Mouse (Mus musculus) CH12.LX (cell line): Measurements from ENCODE around the gene Ptprg. TPM values are rescaled to one million over a fixed set of nuclear protein-coding genes. Genes with fewer than 3 reads are reported as not detected.

Experiments
- DNase-seq: peaks from one replicate; pipeline ENCODE4 v3.0.0-alpha.2; 2013; ENCODE audit errors: extremely low read depth
- H3K27ac ChIP-seq: 2 replicates; pipeline ENCODE4 v1.5.1; 2012; ENCODE audit warnings: low read depth, mild to moderate bottlenecking, control low read depth, moderate library complexity; ENCODE audit not compliant: insufficient read depth
- H3K27me3 ChIP-seq: replicated peaks from 2 replicates; pipeline ENCODE3; 2012; ENCODE audit warnings: inconsistent platforms
- H3K36me3 ChIP-seq, 2 experiments: replicated peaks in 1 of 2; 2 replicates each; pipeline versions ENCODE3 to v1.6.1; 2012; ENCODE audit warnings: inconsistent platforms in 1 of 2, low read length in 1 of 2, mild to moderate bottlenecking in 1 of 2, mixed read lengths in 1 of 2, moderate library complexity in 1 of 2; ENCODE audit not compliant: control insufficient read depth in 1 of 2, insufficient read depth in 1 of 2
- H3K4me1 ChIP-seq, 2 experiments: 2 replicates each; pipeline ENCODE4 v1.6.1; 2012; ENCODE audit warnings: inconsistent platforms in 1 of 2, moderate library complexity in 1 of 2; ENCODE audit not compliant: insufficient read depth in 2 of 2, control insufficient read depth in 1 of 2
- H3K4me2 ChIP-seq: 2 replicates; pipeline ENCODE4 v1.6.1; 2012; ENCODE audit warnings: low read depth, mild to moderate bottlenecking, control low read depth; ENCODE audit not compliant: poor library complexity, insufficient read depth, severe bottlenecking
- H3K4me3 ChIP-seq, 3 experiments: fragments of 150-350 bp in 1 of 3; sonication (generic) in 1 of 3; replicated peaks in 1 of 3; 2 replicates each; pipeline versions ENCODE3 to v1.5.1; 2011 to 2012; ENCODE audit warnings: low read depth in 2 of 3, low read length in 2 of 3, mild to moderate bottlenecking in 2 of 3, moderate library complexity in 2 of 3, control low read depth in 1 of 3, improper control_type of control experiment in 1 of 3, inconsistent platforms in 1 of 3, mixed read lengths in 1 of 3; ENCODE audit not compliant: poor library complexity in 1 of 3
- H3K79me2 ChIP-seq: replicated peaks from 2 replicates; pipeline ENCODE4 v1.6.1; 2012; ENCODE audit warnings: mild to moderate bottlenecking, moderate library complexity; ENCODE audit not compliant: control insufficient read depth, poor library complexity, insufficient read depth, severe bottlenecking; ENCODE audit errors: extremely low read depth
- H3K9ac ChIP-seq: 2 replicates; pipeline ENCODE4 v1.6.1; 2012; ENCODE audit warnings: low read depth, mild to moderate bottlenecking, control low read depth, moderate library complexity; ENCODE audit not compliant: insufficient read depth
- H3K9me3 ChIP-seq: replicated peaks from 2 replicates; pipeline ENCODE3; 2012; ENCODE audit warnings: low read length, inconsistent platforms, mixed read lengths
- BHLHE40 ChIP-seq: IDR thresholded peaks from 2 replicates; pipeline ENCODE4 v1.6.1; 2011; ENCODE audit warnings: mild to moderate bottlenecking, low read depth, low read length, improper control_type of control experiment
- CHD1 ChIP-seq: IDR thresholded peaks from 2 replicates; pipeline ENCODE4 v1.6.1; 2012; ENCODE audit warnings: low read depth, low read length, improper control_type of control experiment, inconsistent platforms
- CHD2 ChIP-seq: IDR thresholded peaks from 2 replicates; pipeline ENCODE4 v1.6.1; 2011; ENCODE audit warnings: low read length, improper control_type of control experiment
- CTCF ChIP-seq, 2 experiments: IDR thresholded peaks in 1 of 2; conservative IDR thresholded peaks in 1 of 2; 2 replicates each; pipeline ENCODE4 v1.5.1; 2011 to 2012; ENCODE audit warnings: low read depth in 2 of 2, low read length in 2 of 2, improper control_type of control experiment in 1 of 2, inconsistent platforms in 1 of 2, mild to moderate bottlenecking in 1 of 2, moderate library complexity in 1 of 2
- ELF1 ChIP-seq: IDR thresholded peaks from 2 replicates; pipeline ENCODE4 v1.6.1; 2014; ENCODE audit warnings: low read depth, mild to moderate bottlenecking, inconsistent platforms, low read length, improper control_type of control experiment
- EP300 ChIP-seq: IDR thresholded peaks from 2 replicates; pipeline ENCODE4 v1.6.1; 2011; ENCODE audit warnings: low read length, improper control_type of control experiment
- GABPA ChIP-seq: IDR thresholded peaks from 2 replicates; pipeline ENCODE4 v1.6.1; 2012; ENCODE audit warnings: low read depth, low read length, improper control_type of control experiment, inconsistent platforms; ENCODE audit not compliant: insufficient replicate concordance
- JUND ChIP-seq: conservative IDR thresholded peaks from 2 replicates; pipeline ENCODE4 v1.6.1; 2011; ENCODE audit warnings: low read depth, low read length, improper control_type of control experiment
- KAT2A ChIP-seq: IDR thresholded peaks from 2 replicates; pipeline ENCODE4 v1.6.1; 2012; ENCODE audit warnings: low read length, improper control_type of control experiment, inconsistent platforms; ENCODE audit not compliant: insufficient replicate concordance
- MAX ChIP-seq: IDR thresholded peaks from 2 replicates; pipeline ENCODE4 v1.6.1; 2011; ENCODE audit warnings: low read length, improper control_type of control experiment
- MEF2A ChIP-seq: IDR thresholded peaks from 2 replicates; pipeline ENCODE4 v1.6.1; 2014; ENCODE audit warnings: low read depth, mild to moderate bottlenecking, inconsistent platforms, low read length, improper control_type of control experiment, borderline replicate concordance
- MXI1 ChIP-seq: IDR thresholded peaks from 2 replicates; pipeline ENCODE4 v1.6.1; 2011; ENCODE audit warnings: mild to moderate bottlenecking, low read depth, low read length, improper control_type of control experiment
- MYC ChIP-seq: IDR thresholded peaks from 2 replicates; pipeline ENCODE4 v1.6.1; 2011; ENCODE audit warnings: low read depth, mild to moderate bottlenecking, improper control_type of control experiment, low read length
- PAX5 ChIP-seq: IDR thresholded peaks from 2 replicates; pipeline ENCODE4 v1.6.1; 2012; ENCODE audit warnings: low read length, inconsistent platforms, mixed read lengths
- POLR2AphosphoS2 ChIP-seq: IDR thresholded peaks from 2 replicates; pipeline ENCODE4 v1.6.1; 2011; ENCODE audit warnings: low read depth, low read length, improper control_type of control experiment
- RAD21 ChIP-seq: IDR thresholded peaks from 2 replicates; pipeline ENCODE4 v1.6.1; 2011; ENCODE audit warnings: low read depth, mild to moderate bottlenecking, low read length, improper control_type of control experiment, moderate library complexity
- SIN3A ChIP-seq: IDR thresholded peaks from 2 replicates; pipeline ENCODE4 v1.6.1; 2012; ENCODE audit warnings: low read length, improper control_type of control experiment, inconsistent platforms
- SMC3 ChIP-seq: IDR thresholded peaks from 2 replicates; pipeline ENCODE4 v1.6.1; 2011; ENCODE audit warnings: low read depth, low read length, improper control_type of control experiment
- TCF12 ChIP-seq: IDR thresholded peaks from 2 replicates; pipeline ENCODE4 v1.6.1; 2014; ENCODE audit warnings: low read depth, mild to moderate bottlenecking, inconsistent platforms, low read length, improper control_type of control experiment
- USF1 ChIP-seq: IDR thresholded peaks from 2 replicates; pipeline ENCODE4 v1.6.1; 2014; ENCODE audit warnings: low read depth, mild to moderate bottlenecking, inconsistent platforms, low read length, improper control_type of control experiment
- USF2 ChIP-seq: conservative IDR thresholded peaks from 2 replicates; pipeline ENCODE4 v1.6.1; 2011; ENCODE audit warnings: low read depth, low read length, improper control_type of control experiment
- ZC3H11A ChIP-seq: IDR thresholded peaks from 2 replicates; pipeline ENCODE4 v1.6.1; 2012; ENCODE audit warnings: low read depth, mild to moderate bottlenecking, inconsistent platforms, low read length, improper control_type of control experiment
- ZMIZ1 ChIP-seq: IDR thresholded peaks from 2 replicates; pipeline ENCODE4 v1.6.1; 2012; ENCODE audit warnings: low read depth, mild to moderate bottlenecking, inconsistent platforms, low read length, improper control_type of control experiment
- ZNF384 ChIP-seq: IDR thresholded peaks from 2 replicates; pipeline ENCODE4 v1.6.1; 2012; ENCODE audit warnings: low read depth, low read length, improper control_type of control experiment, inconsistent platforms
- dilution Hi-C: fragments of 300-500 bp; cut with MboI; formaldehyde crosslinking; loops from 2 replicates; pipeline ENCODE4 v1.14.3; 2020; ENCODE audit warnings: low sequenced_read_pairs; ENCODE audit not compliant: extremely low pct_unique_long_range_greater_than_20kb, extremely low pct_ligation_motif_present
- in situ Hi-C: fragments of 300-500 bp; cut with MboI; formaldehyde crosslinking; loops from 3 replicates; pipeline ENCODE4 v1.14.3; 2019; ENCODE audit warnings: low sequenced_read_pairs, low pct_ligation_motif_present, low pct_unique_long_range_greater_than_20kb, mixed read lengths
- polyA plus RNA-seq: library from polyadenylated mRNA; unstranded; fragments of >175 nt; gene quantifications from 2 replicates; pipeline ENCODE4 v1.2.1, GENCODE M21; 2012; ENCODE audit warnings: low read depth; ENCODE audit not compliant: insufficient read length
- total RNA-seq, 2 experiments: library from RNA; depleted of rRNA; stranded (reverse); fragments of 300-350 nt in 1 of 2; fragments of >200 nt in 1 of 2; gene quantifications; 2 replicates each; pipeline ENCODE4 v1.2.3; 2012 to 2014

Gene Ptprg
- total and polyA plus RNA-seq, 3 experiments: 0.08 TPM; not detected in 2

DNA sequence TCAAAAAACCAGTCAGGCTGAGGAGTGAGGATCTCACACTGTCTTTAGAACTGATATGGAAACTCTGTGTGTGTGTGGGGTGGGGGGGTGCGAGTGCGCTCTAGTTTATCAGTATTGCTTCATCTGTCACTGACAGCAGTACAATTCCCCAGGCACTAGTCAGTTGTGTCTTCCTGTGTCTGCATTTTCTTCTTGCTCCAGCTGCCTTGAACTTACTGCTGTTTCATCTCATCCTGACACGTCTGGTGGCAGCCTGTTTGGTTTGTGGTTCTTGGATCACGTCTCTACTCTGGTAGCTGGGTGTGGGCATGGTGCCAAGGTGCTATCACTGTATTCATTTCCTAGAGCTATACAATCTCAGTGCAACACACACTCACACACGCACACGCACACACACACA is 64.0 kb downstream of the Ptprg start:
- in situ Hi-C loops: no loop called here
- H3K27me3 ChIP-seq: no peaks in the 10 kb centered on the region
- no peak for TF ChIP-seq USF1
- TF ChIP-seq BHLHE40: no peak
- no peak for TF ChIP-seq ZNF384
- TF ChIP-seq ELF1: no peak
- dilution Hi-C loops: no loop called here
- no peak overlapping the region for H3K4me2 ChIP-seq
- no peak overlapping the region for H3K27ac ChIP-seq
- DNase-seq: no peak
- peaks cover 72% of the 10 kb centered on the region for H3K9me3 ChIP-seq
- no peak overlapping the region for H3K4me3 ChIP-seq
- H3K79me2 ChIP-seq: no peaks in the 10 kb centered on the region
- no peaks in the 10 kb centered on the region for H3K4me1 ChIP-seq
- no peaks in the 10 kb centered on the region for H3K36me3 ChIP-seq
- no peak overlapping the region for H3K9ac ChIP-seq

DNA sequence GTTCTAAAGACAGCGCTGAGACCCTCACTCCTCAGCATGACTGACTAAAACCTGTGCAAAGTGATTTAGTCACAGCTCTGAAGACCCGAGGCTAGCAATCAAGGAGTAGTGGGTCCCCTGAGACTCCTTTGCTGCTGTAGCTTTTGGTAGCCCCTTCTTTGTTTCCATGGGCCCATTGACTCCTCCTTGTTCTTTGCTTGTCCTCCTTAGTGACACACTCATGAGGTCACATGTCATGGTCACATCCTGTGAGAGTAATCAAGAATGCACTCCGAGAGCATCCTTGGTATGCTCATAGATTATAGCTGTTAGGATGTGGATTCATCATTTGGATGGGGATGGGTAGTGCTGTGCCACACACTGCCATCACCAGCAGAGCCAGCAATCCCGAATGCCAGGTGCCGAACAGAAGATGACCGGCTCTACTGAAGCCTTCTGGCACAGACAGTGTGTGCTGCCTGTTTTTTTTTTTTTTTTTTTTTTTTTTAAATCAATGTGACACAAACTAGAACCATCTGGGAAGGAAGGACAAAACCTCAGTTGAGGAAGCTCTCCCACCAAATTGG is 64.9 kb downstream of the Ptprg start:
- in situ Hi-C loops: no loop called here

DNA sequence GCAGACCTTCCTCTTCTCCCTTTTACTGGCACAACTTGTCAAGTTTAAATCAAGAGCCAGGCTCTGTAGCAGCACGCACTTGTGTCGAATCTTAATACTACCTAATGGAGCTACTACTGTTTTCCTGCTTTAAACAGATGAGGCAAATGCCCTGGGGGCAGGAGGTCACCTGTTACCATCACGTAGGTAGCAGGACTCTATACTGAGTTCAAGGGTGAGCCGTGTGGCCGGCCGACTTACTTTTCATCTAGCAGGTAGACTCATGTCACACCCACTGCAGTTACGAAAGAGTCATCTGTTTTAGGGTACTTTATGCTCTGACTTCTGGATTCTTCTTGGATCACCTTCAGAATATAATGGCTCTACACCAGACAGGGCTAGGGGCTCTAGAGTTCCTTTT is 66.3 kb downstream of the Ptprg start:
- Histone ChIP-seq H3K27ac (no peak overlapping the region), H3K4me3 (no peak overlapping the region), H3K27me3 (no peaks in the 10 kb centered on the region), H3K4me2 (no peak overlapping the region), H3K36me3 (no peaks in the 10 kb centered on the region), H3K9ac (no peak overlapping the region), H3K4me1 (no peaks in the 10 kb centered on the region), H3K79me2 (no peaks in the 10 kb centered on the region), H3K9me3 (peaks cover 72% of the 10 kb centered on the region)
- in situ Hi-C loops: no loop called here
- dilution Hi-C loops: no loop called here
- no peak for TF ChIP-seq USF2
- TF ChIP-seq SMC3: no peak
- TF ChIP-seq MYC: no peak
- no peak for TF ChIP-seq TCF12
- no peak for TF ChIP-seq ZC3H11A
- no peak for TF ChIP-seq MAX
- TF ChIP-seq CHD1: no peak
- no peak for TF ChIP-seq EP300
- no peak for TF ChIP-seq JUND
- TF ChIP-seq PAX5: no peak
- no peak for TF ChIP-seq RAD21
- no peak for TF ChIP-seq POLR2AphosphoS2
- no peak for TF ChIP-seq SIN3A
- TF ChIP-seq MXI1: no peak
- TF ChIP-seq GABPA: no peak
- TF ChIP-seq CHD2: no peak
- TF ChIP-seq MEF2A: no peak
- no peak for TF ChIP-seq KAT2A
- TF ChIP-seq CTCF (conservative IDR thresholded peaks at IDR 0.05 in 1 of 2, IDR thresholded peaks at IDR 0.05 in 1 of 2; ENCODE audit: low read depth in 2 of 2, low read length in 2 of 2): no peak
- no peak for TF ChIP-seq ZNF384
- DNase-seq: no peak

More for the DNA sequence above, 64.9 kb downstream of the Ptprg start:
- Histone ChIP-seq H3K4me2 (no peak overlapping the region), H3K9me3 (peaks cover 70% of the 10 kb centered on the region), H3K27ac (no peak overlapping the region), H3K4me1 (no peaks in the 10 kb centered on the region), H3K27me3 (no peaks in the 10 kb centered on the region), H3K4me3 (no peak overlapping the region), H3K9ac (no peak overlapping the region), H3K79me2 (no peaks in the 10 kb centered on the region), H3K36me3 (no peaks in the 10 kb centered on the region)
- TF ChIP-seq ZMIZ1: no peak
- no peak for DNase-seq
- dilution Hi-C loops: no loop called here
